Mouse (Mus musculus) embryo, embryonic 11.5 days (tissue): Measurements from ENCODE around the gene Abhd2.

ENCODE experiments used
- DNase-seq: peaks from one replicate; pipeline ENCODE4 v3.0.0-alpha.2; 2012; ENCODE audit warnings: low read depth, low spot score

Gene Abhd2

DNA sequence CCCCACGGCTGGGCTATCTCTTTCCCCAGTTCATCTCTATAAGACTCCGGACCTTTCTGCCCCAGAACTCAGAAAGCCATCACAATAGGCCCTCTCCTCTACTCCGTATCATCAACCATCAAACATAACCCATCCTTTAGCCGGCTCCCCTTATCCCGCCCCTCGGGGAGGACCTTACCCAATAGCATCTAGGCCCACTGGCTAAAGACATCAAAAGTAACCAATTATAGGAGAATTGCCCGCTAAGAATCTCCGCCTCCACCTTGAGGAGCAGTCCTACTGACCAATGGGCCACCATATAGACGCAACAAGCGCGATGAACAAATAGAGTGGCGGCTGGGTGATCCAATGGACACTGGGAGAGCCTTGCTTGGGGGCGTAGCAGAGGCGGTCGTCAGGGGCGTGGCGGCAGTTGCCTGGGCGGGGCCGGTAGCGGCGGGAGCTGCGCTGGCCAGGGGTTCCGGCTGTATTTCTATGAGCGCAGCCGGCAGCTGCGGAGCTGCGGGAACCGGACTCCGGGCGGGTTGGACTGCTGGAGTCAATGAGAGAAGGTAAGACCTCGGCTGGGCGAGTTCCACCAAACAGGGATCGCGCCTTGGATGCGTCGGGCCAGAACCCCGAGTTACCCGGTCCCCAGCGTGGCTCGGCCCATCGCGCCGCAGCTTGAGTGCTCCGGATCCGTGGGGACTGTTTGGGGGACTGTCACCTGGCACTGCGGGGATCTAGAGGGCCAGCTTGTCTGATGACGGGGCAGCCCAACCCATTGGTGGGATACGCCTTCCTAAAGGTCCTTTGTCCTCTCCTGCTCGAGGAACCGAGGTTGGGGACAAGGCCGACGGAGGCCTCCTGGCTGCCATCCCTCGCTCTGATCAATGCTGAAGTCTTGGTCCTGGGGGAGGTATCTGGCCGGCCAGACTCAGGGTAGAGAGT lies at the start of gene Abhd2:
Abhd2 (plus strand) TSS at position 411 of the 930 bp plus-strand sequence.
- DNase-seq = peak; percentile 94

DNA sequence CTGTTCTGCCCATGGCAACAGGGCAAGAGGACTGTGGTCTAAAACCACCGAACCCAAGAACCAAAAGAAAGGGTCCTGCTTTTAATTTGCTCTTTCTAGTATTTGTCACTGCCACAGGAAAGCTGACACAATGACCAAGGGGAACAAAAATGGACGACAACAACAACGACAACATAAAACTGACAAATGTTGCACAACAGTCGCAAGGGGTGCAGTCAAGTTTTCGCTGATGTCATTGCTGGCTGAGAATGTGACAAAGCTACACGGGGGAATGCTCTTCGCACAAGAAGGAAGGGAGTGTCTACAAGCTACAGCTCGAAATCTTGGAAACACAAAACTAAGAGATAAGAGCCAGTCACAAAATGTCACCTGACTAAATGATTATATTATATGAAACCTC lies 47.5 kb upstream of the Abhd2 start:
- DNase-seq = no peak

DNA sequence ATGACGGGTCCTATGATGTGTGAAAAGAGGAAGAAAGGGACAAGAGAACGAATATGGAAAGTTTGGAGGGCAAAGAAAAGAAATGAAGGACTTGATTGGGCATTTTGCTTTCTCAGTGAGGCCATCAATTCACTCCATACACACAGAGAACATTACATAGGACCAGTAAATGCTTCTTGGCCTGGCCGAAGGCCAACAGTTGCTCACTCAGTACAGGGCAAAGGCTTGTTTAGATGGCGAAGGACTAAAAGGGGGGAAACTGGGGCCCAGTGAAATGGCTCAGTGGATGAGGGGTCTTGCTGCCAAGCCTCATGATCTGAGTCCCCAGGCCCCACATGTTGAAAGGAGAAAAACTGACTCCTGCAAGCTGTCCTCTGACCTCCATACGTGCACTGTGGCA lies 46.8 kb upstream of the Abhd2 start:
- no peak for DNase-seq

DNA sequence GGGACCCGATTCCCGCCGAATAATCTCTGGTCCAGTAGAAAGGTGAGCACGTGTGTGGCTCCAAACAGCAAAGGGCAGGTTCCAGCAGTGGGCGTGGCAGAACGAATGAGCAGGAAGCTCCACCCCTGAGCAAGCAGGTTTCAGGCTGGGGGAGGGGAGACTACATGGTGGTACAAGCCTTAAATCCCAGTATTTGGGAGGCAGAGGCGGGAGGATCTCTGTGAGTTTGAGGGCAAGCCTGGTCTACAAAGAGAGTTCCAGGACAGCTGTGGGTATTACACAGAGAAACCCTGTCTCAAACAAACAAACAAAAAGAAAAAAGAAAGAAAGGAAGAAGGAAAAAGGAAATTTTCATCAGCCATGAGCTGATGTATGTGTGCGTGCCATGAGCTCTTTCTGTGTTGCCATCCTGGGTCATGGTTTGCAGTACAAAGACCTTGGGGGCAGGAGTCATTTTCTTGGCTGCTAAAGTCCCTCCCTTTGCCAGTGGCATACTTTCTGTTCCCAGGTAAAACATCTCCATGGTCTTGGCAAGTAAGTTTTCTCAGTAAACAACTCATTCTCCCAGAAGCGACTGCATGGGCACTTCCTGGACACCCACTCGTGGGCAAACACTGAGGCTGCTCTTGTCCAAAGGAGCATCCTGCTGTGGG lies 46.0 kb upstream of the Abhd2 start:
- no peak for DNase-seq

DNA sequence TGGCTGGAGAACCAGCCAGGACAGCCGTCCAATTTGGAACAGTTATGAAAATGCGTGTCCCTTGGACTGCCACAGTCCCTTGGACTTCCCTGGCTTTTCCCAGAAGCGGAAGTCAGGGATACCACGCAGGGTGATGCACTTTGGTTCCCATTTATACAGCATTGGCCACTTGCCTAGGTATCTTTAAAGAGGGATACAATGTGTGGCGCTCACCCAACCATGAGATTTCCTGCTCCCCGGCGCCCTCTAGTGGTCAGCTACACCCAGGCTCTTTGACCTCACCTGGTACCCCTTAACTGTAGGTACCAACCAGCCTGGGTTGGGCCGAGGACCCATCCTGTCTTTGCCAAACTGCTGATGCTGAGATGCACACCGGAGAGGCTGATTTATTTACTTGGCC lies 44.5 kb upstream of the Abhd2 start:
- peak; percentile 41 for DNase-seq

DNA sequence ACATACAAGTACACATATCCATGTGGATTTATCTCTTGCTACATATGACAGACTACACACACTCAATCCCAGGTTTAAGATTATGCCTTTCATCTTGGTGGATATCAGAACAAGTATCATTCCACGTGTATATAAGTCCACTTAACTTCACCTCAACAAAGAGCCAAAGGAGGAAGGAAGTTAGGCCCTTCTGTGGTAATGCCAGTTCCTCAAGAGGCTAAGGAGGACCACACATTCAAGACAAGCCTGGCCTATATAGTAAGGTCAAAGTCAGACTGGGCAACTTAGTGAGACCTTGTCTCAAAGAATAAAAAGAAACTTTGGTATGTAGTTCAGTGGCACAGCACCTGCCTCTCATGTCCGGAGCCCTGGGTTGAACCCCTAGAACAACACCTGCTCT lies 41.4 kb upstream of the Abhd2 start:
- no peak for DNase-seq

DNA sequence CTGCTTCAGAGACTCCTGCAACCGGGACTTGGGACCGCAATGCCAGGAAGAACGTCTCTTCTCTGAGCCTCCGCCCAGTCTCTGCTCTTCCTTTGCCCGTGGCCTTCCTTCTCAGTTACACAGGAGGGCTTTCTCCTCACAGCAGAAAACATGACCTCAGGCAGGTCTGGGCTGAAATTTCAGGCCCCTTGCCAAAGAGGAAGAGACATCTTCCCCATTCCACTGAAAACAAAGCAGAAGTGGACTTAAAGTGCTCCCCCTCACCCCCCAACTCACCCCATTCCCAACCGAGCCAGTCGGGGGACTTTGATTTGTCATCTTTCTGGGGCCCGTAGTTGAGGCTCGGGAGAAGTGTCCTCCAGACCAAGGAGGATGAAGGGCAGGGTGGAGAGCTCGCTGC lies 41.0 kb upstream of the Abhd2 start:
- no peak for DNase-seq

DNA sequence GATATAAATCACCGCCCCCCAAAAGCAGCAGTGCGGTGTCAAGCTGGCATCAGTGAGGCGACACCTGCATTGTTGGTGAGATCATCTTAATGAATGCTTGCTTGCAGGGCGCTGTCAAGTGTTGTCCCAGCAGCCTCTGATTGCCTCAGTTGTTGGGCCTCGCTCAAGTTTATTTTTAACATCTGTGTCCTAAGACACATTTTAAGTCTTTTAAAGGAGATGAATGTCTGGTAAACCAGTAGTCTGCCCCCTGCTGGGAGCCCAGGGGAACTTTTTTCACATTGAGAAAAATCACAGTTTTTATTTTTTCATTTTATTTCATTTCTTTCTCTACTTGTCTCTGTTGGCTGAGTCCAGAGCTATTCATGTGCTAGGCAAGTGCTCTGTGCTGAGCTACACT lies 34.3 kb upstream of the Abhd2 start:
- peak; percentile 14 for DNase-seq

DNA sequence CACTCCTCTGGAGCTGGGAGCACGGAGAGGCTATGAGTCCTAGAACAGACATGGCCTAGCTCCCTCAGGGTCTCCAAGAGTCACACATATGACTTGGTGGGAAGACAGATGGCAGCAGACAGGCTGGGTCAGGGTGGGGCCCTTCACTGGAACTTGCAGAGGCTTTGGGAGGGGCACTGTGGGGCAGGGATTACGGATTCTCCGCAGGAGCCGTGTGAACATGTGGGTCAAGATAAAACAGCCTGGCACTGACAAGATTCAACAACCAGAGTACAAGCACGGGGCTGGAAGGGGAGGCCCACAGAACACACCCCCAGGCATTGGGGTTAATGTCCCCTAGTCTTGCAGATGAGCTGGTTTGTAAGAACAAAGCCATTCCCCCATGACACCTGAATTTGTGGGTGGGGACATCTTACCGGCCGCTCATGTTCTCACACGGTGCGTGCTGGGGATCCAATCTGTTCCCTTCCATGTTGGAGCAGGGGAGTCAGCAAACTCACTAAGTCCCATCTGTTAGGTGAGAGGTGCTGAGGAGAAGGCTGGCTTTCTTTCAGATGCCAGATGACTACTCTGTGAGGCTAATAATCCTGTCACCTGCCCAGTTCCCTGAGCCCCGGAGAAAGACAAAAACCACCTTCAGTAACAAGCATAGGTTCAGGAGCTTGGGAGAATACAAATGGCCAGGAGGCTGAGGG lies 30.9 kb upstream of the Abhd2 start:
- no peak for DNase-seq

DNA sequence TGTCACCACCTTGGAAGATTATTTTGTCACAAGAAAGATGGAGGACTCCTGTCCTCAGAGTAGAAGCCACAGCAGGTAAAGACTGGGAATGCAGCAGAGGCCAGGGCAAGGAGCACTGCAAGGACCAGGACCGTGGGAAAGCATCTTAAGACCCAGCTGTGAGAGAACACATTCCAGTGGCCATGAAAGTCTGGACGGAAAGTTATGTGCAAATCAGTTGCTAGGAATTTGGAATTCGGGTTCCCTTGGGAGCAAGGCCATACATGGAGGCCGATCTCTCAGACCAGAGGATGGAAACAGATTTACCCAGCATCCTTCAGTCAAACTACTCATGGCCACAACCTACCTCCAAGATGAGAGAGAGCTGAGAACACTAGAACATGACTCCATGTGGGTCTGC lies 29.8 kb upstream of the Abhd2 start:
- DNase-seq = no peak

DNA sequence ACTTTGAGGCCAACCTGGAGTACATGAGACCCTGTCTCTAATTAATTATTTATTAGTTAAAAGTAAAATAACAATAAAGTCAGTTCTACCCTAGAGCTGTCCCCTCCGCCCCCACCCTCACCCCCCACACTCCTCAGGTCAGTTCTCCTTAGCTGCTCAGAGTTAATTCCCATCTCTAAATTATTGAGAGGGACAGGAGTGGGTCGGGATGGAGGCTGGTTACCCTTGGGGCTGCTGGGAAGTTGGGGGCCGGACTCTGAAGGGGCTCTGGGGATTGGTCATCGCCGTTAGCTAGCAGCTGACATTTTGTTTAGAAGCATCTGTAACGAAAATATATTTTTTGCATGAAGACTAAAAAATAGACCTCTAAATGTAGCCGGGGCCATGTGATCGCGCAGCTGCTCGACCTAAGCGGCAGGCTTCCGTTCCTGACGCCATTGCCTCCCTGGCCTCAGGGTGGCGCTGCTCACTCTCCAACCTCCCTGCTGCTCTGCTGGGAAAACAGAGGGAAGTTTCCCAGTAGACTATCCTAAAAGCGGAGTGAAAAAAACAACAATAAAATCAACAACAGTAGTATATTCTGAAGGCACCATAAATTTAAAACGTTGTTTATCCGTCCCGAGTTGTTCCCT lies 26.8 kb upstream of the Abhd2 start:
- peak; percentile 54 for DNase-seq

DNA sequence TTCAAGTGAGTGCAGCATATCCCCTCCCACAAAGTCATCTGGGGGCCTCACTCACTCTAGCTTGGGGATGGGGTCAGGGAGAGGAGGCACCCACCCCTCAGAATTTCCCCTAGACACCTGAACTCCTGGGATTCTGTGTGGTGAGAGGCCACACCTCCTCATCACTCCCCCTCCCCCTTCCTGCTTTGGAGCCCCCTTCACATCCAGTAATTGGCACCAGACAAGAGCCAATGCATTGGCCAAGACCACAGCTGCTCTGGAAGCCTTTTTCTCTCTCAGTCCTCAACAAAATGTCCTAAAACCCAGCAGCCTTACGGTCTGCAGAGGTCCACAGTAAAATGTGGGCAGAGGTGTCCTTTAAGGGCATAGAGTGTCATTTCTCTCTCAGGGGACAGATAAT lies 25.6 kb upstream of the Abhd2 start:
- DNase-seq = no peak

DNA sequence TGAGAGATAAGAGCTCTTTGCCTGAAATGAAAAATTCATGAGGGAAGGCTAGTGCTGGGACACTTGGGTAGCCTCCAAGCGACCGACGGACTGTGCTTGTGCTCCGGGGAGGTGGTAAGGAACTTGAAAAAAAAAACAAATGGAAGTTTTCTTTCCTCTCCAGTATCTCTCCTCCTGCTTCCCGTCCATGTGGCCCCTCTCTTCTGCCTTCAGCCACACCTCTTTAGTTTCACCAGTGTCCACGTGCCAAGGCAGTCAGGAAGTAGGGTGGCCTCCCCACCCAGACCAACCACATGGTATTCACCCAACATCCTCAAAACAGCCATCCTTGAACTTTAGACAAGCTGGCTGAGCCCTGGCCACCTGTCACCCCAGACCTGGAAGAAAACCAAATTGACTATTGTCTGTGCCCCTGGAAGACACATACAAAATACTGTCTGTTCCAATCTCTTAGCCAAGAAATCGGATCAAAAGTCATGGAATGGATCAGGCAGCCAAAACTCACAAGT lies 25.1 kb upstream of the Abhd2 start:
- no peak for DNase-seq

DNA sequence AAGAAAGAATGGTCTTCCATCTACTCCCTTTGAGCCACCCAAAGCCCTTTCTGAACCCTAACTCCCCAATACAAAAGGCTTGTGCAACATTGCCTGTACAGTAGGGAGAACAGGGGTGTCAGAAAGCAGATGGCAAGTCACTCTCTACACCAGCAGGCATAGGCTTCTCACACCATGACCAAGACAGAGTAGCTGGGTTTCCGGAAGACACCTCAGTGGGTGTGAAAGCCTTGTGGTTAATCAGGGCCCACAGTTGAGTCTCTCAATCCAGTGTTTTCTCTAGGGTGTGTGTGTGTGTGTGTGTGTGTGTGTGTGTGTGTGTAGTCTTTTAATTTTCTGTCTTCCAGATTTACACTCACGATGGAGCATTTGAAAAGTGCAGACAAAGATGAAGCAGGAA lies 23.4 kb upstream of the Abhd2 start:
- DNase-seq = no peak

DNA sequence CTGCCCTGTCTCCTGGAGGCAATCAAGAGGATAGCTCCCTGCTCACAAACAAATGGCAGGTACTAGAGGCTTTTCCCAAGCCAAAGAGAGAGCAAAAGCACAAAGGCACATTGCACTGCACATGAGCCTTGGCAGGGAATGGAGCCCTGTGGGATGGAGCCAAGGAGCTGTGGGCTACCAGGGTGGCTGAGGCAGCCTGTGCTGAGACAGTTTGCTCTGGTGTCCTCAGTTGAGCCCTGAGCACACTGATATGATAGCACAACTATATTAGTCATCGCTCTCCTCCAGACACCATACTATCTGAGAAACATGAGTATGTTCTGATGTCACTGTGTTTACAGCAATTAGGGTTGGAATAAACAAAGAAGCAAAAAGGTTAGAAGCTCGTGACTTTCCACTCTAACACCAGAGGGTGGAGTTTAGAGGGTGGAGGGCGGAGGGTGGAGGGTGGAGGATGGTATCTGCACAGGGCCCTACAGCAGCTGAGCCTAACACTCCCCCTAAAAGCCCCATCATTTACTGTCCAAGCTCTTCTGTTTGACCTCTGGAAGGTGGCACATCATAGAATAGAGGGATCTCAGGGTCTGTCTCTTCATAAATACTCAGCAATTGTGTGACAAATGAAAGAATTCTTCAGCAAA lies 18.6 kb upstream of the Abhd2 start:
- DNase-seq = no peak

DNA sequence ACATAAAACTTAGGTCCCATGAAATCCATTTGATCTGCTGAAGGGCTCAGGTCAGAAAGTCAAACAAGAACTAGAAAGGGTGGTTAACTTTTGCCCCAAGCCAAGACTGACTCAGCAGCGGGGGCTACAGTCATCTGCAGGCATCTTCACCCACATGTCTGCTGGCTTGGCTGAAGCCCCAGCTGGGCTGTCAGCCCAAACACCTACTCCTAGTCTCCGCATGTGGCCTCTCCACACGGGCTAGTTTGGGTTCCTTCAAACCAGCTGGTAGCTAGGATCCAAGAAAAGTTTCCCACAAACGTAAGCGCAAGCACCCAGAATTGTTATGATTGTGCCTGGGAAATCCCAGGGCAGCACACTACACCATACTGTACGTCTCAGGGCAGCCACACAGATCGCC lies 17.6 kb upstream of the Abhd2 start:
- DNase-seq = no peak

DNA sequence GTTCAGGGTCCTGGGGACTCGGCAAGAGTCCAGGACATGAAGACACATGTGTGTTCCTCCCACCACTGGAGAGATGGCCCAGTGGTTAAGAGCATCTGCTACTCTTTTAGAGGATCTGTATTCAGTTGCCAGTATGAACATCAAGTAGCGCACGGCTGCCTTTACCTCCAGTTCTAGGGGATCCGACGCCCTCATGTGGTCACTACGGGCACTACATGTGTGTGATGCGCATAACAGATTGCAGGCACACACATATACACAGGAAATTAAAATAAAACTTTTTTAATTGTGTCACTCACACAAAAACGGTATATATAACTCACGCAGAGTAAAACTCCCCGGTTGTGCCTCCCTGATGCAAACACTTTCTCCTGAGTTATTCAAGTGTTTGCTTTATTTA lies 17.2 kb upstream of the Abhd2 start:
- no peak for DNase-seq

DNA sequence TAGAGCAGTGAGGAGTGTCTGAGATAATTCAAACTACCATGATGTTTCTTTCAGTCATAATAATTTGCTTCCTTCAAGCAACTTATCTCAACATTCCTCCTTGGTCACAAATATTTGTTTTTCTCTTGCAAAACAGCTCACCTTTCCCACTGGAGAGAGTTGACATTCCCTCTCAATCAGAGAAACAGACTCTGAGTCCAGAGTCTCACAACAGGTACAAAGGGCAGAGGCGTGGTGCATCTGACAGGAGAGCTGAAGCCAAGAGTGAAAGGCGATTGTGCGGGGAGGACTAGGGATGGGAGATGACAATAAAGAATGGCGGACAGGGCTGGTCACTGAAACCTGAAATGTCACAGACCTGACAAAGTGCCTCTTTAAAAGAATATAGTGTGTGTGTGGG lies 16.3 kb upstream of the Abhd2 start:
- DNase-seq = no peak

DNA sequence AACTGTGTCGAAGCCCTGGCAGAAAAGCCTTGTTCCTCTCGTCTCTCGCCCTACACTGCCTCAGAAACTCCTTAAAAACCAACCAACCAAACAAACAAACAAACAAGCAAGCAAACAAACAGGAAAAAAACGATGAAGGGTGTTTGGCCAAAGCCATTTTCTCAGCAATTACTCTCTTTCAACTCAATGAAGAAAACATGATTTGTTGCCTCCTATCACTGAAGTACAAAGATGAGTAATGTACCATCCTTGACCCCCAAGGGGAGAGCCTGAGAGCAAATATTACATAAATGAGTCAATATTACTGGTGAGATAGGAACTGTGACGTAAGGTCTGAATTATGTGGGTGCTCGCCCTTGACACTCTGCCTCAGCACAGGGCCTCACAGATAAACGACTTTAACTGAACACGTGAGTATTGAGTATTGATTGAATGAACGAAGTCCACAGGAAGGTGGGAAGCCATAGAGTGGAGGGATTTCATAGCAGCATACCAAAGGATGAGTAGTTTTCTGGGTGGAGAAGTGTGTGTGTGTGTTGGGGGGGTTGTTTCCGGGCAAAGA lies 13.9 kb upstream of the Abhd2 start:
- no peak for DNase-seq

DNA sequence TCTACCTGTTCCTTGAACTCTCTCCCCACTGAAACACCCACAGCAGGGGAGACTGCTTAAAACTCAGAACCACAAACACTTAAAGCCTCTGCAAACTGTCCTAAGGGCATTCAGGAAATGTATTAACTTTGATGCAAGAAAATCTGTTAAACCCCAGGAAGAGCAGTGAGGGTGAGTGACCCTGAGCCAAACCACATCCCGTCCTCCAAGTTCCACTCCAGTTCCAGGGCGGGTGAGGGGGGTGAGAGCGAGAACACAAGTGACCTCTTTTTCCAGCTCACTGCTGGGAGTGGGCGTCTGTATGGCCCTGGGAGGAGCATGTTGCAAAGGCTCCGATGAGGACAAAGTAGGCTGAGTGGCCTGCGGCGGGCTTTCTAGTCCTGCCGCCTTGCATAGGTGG lies 10.5 kb upstream of the Abhd2 start:
- DNase-seq = no peak

DNA sequence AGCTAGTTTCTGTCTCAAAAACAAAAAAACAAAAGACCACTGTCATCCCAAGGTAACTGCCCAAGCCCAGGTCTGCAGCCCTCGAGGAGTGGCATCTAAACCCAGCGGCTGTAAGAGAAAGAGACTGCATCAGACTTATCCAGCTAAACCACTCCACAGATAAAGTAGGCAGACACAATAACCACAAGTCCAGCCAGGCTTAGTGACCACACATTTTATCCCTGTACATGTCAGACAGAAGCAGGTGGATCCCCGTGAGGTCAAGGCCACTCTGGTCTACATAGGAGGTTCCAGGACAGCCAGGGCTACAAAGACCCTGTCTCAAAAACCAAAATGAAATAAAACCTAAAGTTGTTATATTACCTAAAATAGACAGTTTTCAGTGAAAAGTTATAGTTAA lies 9.2 kb upstream of the Abhd2 start:
- no peak for DNase-seq
